Mouse (Mus musculus) urinary bladder, postnatal 25 days (tissue): ENCODE results near the gene BC003965.
"Not testable (repeated sequence)": the region's sequence is repeated elsewhere in the genome, so short reads cannot be mapped to it uniquely, and the experiment has no call there.

ENCODE experiments used
- DNase-seq: peaks from one replicate; pipeline ENCODE4 v3.0.0; 2022; ENCODE audit warnings: low spot score

Gene BC003965

DNA sequence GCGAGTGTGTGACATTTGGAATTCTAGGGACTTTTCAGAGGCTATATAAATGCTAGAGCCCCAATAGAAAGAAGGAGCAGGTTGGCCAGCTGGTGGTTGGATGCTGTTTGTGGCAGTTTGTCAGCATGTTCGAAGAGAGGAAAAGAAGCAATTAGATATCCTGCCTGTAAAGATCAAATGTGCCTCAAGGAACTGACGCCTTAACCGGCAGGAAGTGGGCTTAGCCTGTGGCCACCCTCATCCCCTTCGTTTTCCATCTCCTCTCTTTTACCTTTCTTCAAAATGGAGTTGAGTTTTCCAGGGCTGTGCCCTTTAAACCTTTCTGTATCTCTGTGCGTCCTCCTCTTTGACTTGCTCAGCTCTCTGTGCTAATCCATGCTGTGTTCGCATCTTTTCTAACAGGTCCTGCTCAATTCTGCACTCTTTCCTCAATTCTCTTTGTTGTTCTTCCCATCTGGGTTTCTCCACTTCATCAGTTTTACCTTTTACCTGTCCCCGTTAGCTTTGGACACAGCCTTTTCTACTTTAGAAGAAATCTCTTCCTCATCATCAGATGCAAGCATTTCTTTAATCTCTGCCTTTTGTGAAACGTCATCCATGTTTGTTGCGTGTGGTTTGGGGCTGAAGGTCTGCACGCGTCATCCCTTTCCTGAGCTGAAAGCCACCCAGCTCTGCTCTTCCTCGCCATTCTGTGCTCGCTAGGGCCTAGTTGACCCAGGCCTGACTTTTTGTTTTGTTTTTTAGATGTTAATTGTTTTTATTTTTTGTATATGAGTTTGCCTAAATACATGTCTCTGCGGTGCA lies 35.3 kb downstream of the BC003965 start:
- no peak for DNase-seq

DNA sequence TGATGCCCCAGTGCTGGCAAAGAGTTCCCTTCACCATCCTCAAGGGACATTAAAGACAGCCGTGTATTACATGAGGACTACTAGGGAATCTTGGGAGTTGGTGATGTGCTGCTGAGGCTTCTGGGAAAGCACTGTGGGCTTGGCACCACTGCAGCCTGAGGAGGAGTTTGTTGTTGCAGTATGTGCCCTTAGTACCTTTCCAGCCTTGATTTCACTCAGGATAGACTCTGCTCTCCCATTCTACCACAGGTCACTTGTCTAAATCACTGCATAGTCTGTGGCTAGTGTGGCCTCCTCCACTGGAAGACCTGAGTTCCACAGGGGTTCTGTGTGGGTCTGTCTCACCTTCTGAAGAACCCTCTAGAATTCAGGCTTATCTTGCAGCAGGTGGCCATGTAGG lies 36.4 kb downstream of the BC003965 start:
- no peak for DNase-seq

DNA sequence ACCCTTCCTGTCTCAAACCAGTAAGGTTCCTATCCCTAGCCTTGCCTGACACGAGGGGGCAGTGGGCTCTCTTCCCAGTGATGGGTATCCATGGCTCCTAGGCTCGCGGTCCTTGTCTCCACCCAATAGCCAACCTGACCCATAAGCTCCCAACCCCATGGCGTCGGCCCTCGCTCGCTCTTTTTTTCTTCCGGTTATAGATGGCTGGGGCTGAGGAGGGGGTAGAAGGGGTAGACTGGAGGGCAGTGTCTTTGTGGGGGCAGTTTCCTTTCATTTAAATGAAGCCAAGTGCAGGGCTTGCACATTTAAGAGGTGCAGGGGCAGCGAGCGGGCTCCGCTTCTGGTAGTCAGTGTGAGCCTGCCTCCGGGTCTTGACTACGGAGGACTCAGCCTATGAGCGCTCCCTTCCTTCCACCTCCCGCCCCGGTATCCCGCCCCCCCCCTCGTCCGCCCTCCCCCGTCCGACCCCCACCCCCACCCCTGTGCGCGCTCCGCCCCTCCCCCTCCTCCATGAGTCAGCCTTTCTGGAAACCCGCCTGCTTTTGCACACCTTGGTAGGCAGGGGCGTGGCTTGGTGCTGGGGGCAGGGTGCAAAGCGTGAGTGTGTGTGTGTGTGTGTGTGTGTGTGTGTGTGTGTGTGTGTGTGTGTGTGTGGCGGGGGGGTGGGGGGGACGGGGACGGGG lies 37.6 kb downstream of the BC003965 start:
- peak; percentile 63 for DNase-seq

- DNase-seq: peak; percentile 23
Observed at GRCm38 (mm10) chr17:25222504-25222940, 38.2 kb downstream of the BC003965 start.

GRCm38 (mm10) chr17:25222951-25223601 lies 38.7 kb downstream of the BC003965 start:
- no peak for DNase-seq

- DNase-seq: no peak
Observed at GRCm38 (mm10) chr17:25224586-25225222, 40.4 kb downstream of the BC003965 start.

DNA sequence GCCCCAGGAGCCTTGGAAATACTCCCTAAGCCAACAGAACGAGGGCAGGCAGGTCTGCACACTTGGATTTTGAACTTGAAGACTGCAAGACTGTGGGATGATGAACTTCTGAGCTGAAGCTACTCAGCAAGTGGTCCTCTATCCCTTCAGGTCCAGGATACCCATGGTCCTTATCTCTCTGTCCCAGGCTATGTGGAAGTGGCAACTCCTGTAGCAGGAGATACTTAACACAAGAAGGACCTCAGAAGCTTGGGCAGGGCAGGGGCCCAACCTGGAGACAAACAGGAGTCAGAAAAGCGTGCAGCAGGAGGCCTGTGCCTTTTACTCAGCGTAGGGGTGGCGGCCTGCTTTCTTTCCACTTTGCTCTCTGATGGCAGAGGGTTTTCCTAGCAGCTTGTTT lies 41.3 kb downstream of the BC003965 start:
- no peak for DNase-seq

- DNase-seq: no peak
Observed at GRCm38 (mm10) chr17:25227991-25228390, 43.6 kb downstream of the BC003965 start.

- DNase-seq: not testable (repeated sequence)
Observed at GRCm38 (mm10) chr17:25230014-25230655, 45.8 kb downstream of the BC003965 start.

DNA sequence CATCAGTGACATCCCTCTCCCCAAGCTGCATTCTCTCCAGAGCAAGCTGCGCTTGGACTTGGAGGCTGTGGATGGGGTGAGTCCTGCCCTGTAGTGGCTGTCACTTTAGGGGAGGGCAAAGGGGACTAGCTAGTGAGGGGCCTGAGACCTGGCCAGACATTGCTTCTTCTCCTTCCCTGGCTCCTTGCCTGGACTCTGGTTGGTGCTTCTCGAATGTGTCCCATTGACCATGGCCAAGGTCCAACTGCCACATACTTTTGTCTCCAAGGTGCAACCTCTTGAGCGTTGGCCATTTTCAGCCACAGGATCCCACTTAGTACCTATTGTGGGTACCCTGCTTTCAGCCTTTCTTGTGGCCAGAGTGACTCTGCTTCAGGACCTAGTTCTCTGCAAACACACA lies 46.3 kb downstream of the BC003965 start:
- no peak for DNase-seq

- not testable (repeated sequence) for DNase-seq
Observed at GRCm38 (mm10) chr17:25231621-25232020, 47.3 kb downstream of the BC003965 start.

DNA sequence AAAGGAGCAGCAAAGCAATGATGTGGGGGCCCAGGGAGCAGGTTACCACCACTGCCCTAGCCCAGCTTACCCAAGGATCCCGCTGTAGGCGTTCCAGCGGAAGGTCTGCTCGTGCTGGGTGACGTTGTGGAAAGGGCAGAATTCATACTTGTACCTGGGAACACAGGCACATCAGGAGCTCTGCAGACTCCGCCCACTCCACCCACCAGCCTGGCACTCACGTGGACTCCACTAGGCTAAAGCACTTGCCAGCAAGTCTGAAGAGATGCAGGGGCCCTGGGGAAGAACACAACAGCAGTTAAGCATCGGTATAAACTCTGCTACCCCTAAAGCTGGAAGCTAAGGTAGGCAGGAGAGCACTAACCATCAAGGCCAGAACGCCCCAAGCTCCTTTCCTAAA lies 51.3 kb downstream of the BC003965 start:
- DNase-seq: no peak
